Mouse (Mus musculus) midbrain, embryonic 16.5 days (tissue): ENCODE results near the gene Nol10. TPM values are rescaled to one million over a fixed set of nuclear protein-coding genes. Genes with fewer than 3 reads are reported as not detected.

Experiments
- ATAC-seq: fragments of 200-750 bp; cut with Nextera tagmentation; 2 replicates; pipeline ENCODE4 v1.8.0; 2017; ENCODE audit warnings: moderate TSS enrichment
- H3K27ac ChIP-seq: fragments of 300-500 bp; sonication (generic); 2 replicates; pipeline ENCODE4 v1.5.1; 2014; ENCODE audit warnings: mild to moderate bottlenecking, low read length, mixed read lengths
- H3K27me3 ChIP-seq: fragments of 300-500 bp; sonication (generic); 2 replicates; pipeline ENCODE4 v1.6.1; 2014; ENCODE audit warnings: low read depth, low read length, mixed read lengths; ENCODE audit not compliant: control insufficient read depth, insufficient read depth
- H3K36me3 ChIP-seq: fragments of 300-500 bp; sonication (generic); 2 replicates; pipeline ENCODE4 v1.6.1; 2014; ENCODE audit warnings: mild to moderate bottlenecking, low read length, moderate library complexity, mixed read lengths; ENCODE audit not compliant: control insufficient read depth, insufficient read depth
- H3K4me1 ChIP-seq: fragments of 300-500 bp; sonication (generic); 2 replicates; pipeline ENCODE4 v1.6.1; 2014; ENCODE audit warnings: mild to moderate bottlenecking, low read length, mixed read lengths; ENCODE audit not compliant: control insufficient read depth, insufficient read depth
- H3K4me2 ChIP-seq: fragments of 300-500 bp; sonication (generic); 2 replicates; pipeline ENCODE4 v1.6.1; 2014; ENCODE audit warnings: mild to moderate bottlenecking, low read length, mixed read lengths
- H3K4me3 ChIP-seq: fragments of 300-500 bp; sonication (generic); 2 replicates; pipeline ENCODE4 v1.5.1; 2014; ENCODE audit warnings: low read depth, mild to moderate bottlenecking, low read length, moderate library complexity, mixed read lengths
- H3K9ac ChIP-seq: fragments of 300-500 bp; sonication (generic); 2 replicates; pipeline ENCODE4 v1.6.1; 2014; ENCODE audit warnings: low read depth, low read length, mixed read lengths
- H3K9me3 ChIP-seq: fragments of 300-500 bp; sonication (generic); replicated peaks from 2 replicates; pipeline ENCODE4 v1.6.1; 2014; ENCODE audit warnings: mild to moderate bottlenecking, low read length, mixed read lengths; ENCODE audit not compliant: control insufficient read depth, poor library complexity, severe bottlenecking
- WGBS: fragments of 180-500 bp; shearing (Covaris S2); extraction: QIAGEN DNeasy Blood & Tissue Kit; methylation state at CpG from one replicate; pipeline ENCODE4 v1.1.7; 2014; 5-methylcytosine and 5-hydroxymethylcytosine counted together
- polyA plus RNA-seq: library from polyadenylated mRNA; unstranded; fragments of >200 nt; fragmentation: Nextera tagmentation; extraction: Ambion mirVana; gene quantifications from 2 replicates; pipeline ENCODE4 v1.2.1, GENCODE M21; 2015

The Nol10 gene
- polyA plus RNA-seq, 1 experiment from 2014 or later = 22.3 TPM

GRCm38 (mm10) chr12:17357795-17358194 lies 9.5 kb downstream of the Nol10 start:
- H3K27me3 ChIP-seq = no peaks in the 10 kb centered on the region
- H3K4me2 ChIP-seq = no peak overlapping the region
- WGBS = 97% methylated on average over 5 of the region's 5 CpGs
- H3K9me3 ChIP-seq = no peaks in the 10 kb centered on the region
- peaks cover 38% of the 10 kb centered on the region for H3K36me3 ChIP-seq
- no peak overlapping the region for H3K4me3 ChIP-seq
- no peak overlapping the region for H3K9ac ChIP-seq
- ATAC-seq = no peak
- no peaks in the 10 kb centered on the region for H3K4me1 ChIP-seq
- H3K27ac ChIP-seq = no peak overlapping the region

GRCm38 (mm10) chr12:17358981-17359380 lies 10.7 kb downstream of the Nol10 start:
- Histone ChIP-seq H3K9me3 (no peaks in the 10 kb centered on the region), H3K27me3 (no peaks in the 10 kb centered on the region), H3K27ac (no peak overlapping the region), H3K9ac (no peak overlapping the region), H3K4me2 (no peak overlapping the region), H3K4me1 (no peaks in the 10 kb centered on the region), H3K36me3 (peaks cover 43% of the 10 kb centered on the region), H3K4me3 (no peak overlapping the region)
- 89% methylated on average over 9 of the region's 9 CpGs for WGBS
- ATAC-seq = no peak

GRCm38 (mm10) chr12:17360104-17360503 lies 11.8 kb downstream of the Nol10 start:
- Histone ChIP-seq H3K4me1 (no peaks in the 10 kb centered on the region), H3K4me3 (no peak overlapping the region), H3K27ac (no peak overlapping the region), H3K27me3 (no peaks in the 10 kb centered on the region), H3K4me2 (no peak overlapping the region), H3K36me3 (peaks cover 37% of the 10 kb centered on the region), H3K9ac (no peak overlapping the region), H3K9me3 (no peaks in the 10 kb centered on the region)
- no peak for ATAC-seq
- WGBS = 48% methylated on average over 9 of the region's 9 CpGs

GRCm38 (mm10) chr12:17360650-17361049 lies 12.4 kb downstream of the Nol10 start:
- no peaks in the 10 kb centered on the region for H3K9me3 ChIP-seq
- H3K27me3 ChIP-seq = no peaks in the 10 kb centered on the region
- no peak overlapping the region for H3K27ac ChIP-seq
- WGBS = 7% methylated on average over 4 of the region's 4 CpGs
- no peak overlapping the region for H3K9ac ChIP-seq
- H3K36me3 ChIP-seq = peaks cover 32% of the 10 kb centered on the region
- no peak for ATAC-seq
- H3K4me3 ChIP-seq = no peak overlapping the region
- no peak overlapping the region for H3K4me2 ChIP-seq
- no peaks in the 10 kb centered on the region for H3K4me1 ChIP-seq

GRCm38 (mm10) chr12:17362316-17362715 lies 14.1 kb downstream of the Nol10 start:
- Histone ChIP-seq H3K4me3 (no peak overlapping the region), H3K4me1 (no peaks in the 10 kb centered on the region), H3K27ac (no peak overlapping the region), H3K27me3 (no peaks in the 10 kb centered on the region), H3K9me3 (no peaks in the 10 kb centered on the region), H3K36me3 (peaks cover 29% of the 10 kb centered on the region), H3K9ac (no peak overlapping the region), H3K4me2 (no peak overlapping the region)
- ATAC-seq = no peak
- 92% methylated on average over 5 of the region's 5 CpGs for WGBS

- Histone ChIP-seq H3K4me1 (no peaks in the 10 kb centered on the region), H3K9ac (no peak overlapping the region), H3K27ac (no peak overlapping the region), H3K9me3 (no peaks in the 10 kb centered on the region), H3K4me3 (no peak overlapping the region), H3K27me3 (no peaks in the 10 kb centered on the region), H3K4me2 (no peak overlapping the region), H3K36me3 (peaks cover 38% of the 10 kb centered on the region)
- 0 out of 2 replicates have a peak, but pooled peaks have one; percentile 68 for ATAC-seq
- 72% methylated on average over 5 of the region's 5 CpGs for WGBS
These were observed 18.7 kb downstream of the Nol10 start for GRCm38 (mm10) chr12:17366981-17367380.

GRCm38 (mm10) chr12:17369111-17369510 lies 20.9 kb downstream of the Nol10 start:
- ATAC-seq = no peak
- no peak overlapping the region for H3K27ac ChIP-seq
- H3K9me3 ChIP-seq = no peaks in the 10 kb centered on the region
- H3K36me3 ChIP-seq = peaks cover 27% of the 10 kb centered on the region
- H3K9ac ChIP-seq = no peak overlapping the region
- 93% methylated on average over 3 of the region's 3 CpGs for WGBS
- no peaks in the 10 kb centered on the region for H3K4me1 ChIP-seq
- H3K4me3 ChIP-seq = no peak overlapping the region
- no peak overlapping the region for H3K4me2 ChIP-seq
- no peaks in the 10 kb centered on the region for H3K27me3 ChIP-seq

- H3K36me3 ChIP-seq = peaks cover 31% of the 10 kb centered on the region
- H3K27ac ChIP-seq = no peak overlapping the region
- no peak for ATAC-seq
- H3K9me3 ChIP-seq = no peaks in the 10 kb centered on the region
- no peak overlapping the region for H3K9ac ChIP-seq
- WGBS = 93% methylated on average over 7 of the region's 7 CpGs
- no peaks in the 10 kb centered on the region for H3K27me3 ChIP-seq
- no peaks in the 10 kb centered on the region for H3K4me1 ChIP-seq
- no peak overlapping the region for H3K4me2 ChIP-seq
- no peak overlapping the region for H3K4me3 ChIP-seq
These were observed 21.5 kb downstream of the Nol10 start for GRCm38 (mm10) chr12:17369551-17370325.

- H3K4me3 ChIP-seq = no peak overlapping the region
- 89% methylated on average over 8 of the region's 8 CpGs for WGBS
- H3K27me3 ChIP-seq = no peaks in the 10 kb centered on the region
- no peak overlapping the region for H3K4me2 ChIP-seq
- no peak overlapping the region for H3K9ac ChIP-seq
- H3K4me1 ChIP-seq = no peaks in the 10 kb centered on the region
- no peak for ATAC-seq
- H3K9me3 ChIP-seq = no peaks in the 10 kb centered on the region
- H3K36me3 ChIP-seq = peaks cover 38% of the 10 kb centered on the region
- H3K27ac ChIP-seq = no peak overlapping the region
These were observed 23.5 kb downstream of the Nol10 start for GRCm38 (mm10) chr12:17371589-17372235.
